Comparison of ENCODE assay signal across 26 mouse cellular contexts in genomic region chr13:24093108-24093507, GRCm38 (mm10).
DNase-seq lines count a peak whose midpoint lies in the region; TF ChIP-seq lines count a peak whose summit lies in the region.
"Had no signal": no experiment of that assay in that cellular context is flagged by ENCODE, and none has a peak within 500 bp of the region (broad histone marks: within the 10 kb centered on the region; RNA-seq: fewer than 3 reads in every experiment).

No protein-coding gene starts in this region.

- DNase-seq in heart, adult 11 months: peak; percentile 59
- no peak for DNase-seq in heart, adult 2 months
- peak; percentile 16 for DNase-seq in kidney, adult 2 months
- no peak for DNase-seq in kidney, postnatal 10 days
- DNase-seq in adipocyte (ENCODE audit: low spot score): peak; percentile 4
- DNase-seq in yolk sac, embryonic 10.5 days (ENCODE audit: low spot score): peak; percentile 11
- no peak for DNase-seq in neural tube, embryonic 10.5 days (ENCODE audit: extremely low spot score, low spot score)
- DNase-seq: adrenal gland, adult 2 months; adrenal gland, postnatal 10 days; adrenal gland, postnatal 25 days; B cell, adult 2 months; cerebellum, adult 11 months; cerebellum, adult 18-20 months; cerebellum, adult 8-10 months; cerebellum, adult 9-11 months; cerebellum, postnatal 14 days; cerebellum, postnatal 36 days; embryo, embryonic 11 days had no signal

- no peaks in the 10 kb centered on the region for H3K36me3 ChIP-seq in heart, adult 2 months (ENCODE audit: control insufficient read depth, insufficient read depth, low read length)
- H3K36me3 ChIP-seq in kidney, adult 2 months (ENCODE audit: control insufficient read depth, insufficient read depth, low read length): no peaks in the 10 kb centered on the region; the same call in 1 of the 2 replicates
- H3K36me3 ChIP-seq: forebrain, embryonic 12.5 days; G1E had no signal

- no peak overlapping the region for H3K4me3 ChIP-seq in heart, adult 2 months
- H3K4me3 ChIP-seq in kidney, adult 2 months (ENCODE audit: insufficient read depth, low read depth, low read length): no peak overlapping the region
- H3K4me3 ChIP-seq: embryonic facial prominence, embryonic 13.5 days; embryonic facial prominence, embryonic 15.5 days; erythroblast, embryonic 14.5 days; forebrain, embryonic 10.5 days; forebrain, embryonic 12.5 days had no signal

- H3K27ac ChIP-seq in heart, adult 2 months: no peak overlapping the region
- no peak overlapping the region for H3K27ac ChIP-seq in kidney, adult 2 months (ENCODE audit: insufficient read depth, low read depth, low read length)
- H3K27ac ChIP-seq: embryonic facial prominence, embryonic 13.5 days; embryonic facial prominence, embryonic 15.5 days; forebrain, embryonic 10.5 days; forebrain, embryonic 12.5 days had no signal

- H3K27me3 ChIP-seq in heart, adult 2 months (ENCODE audit: control insufficient read depth, insufficient read depth, low read length): no peaks in the 10 kb centered on the region
- no peaks in the 10 kb centered on the region for H3K27me3 ChIP-seq in kidney, adult 2 months (replicated peaks; ENCODE audit: control insufficient read depth, insufficient read depth, low read length)
- H3K27me3 ChIP-seq: CH12.LX; embryonic facial prominence, embryonic 13.5 days; embryonic facial prominence, embryonic 15.5 days; forebrain, embryonic 12.5 days; Patski had no signal

- H3K4me1 ChIP-seq in heart, adult 2 months (ENCODE audit: control insufficient read depth, insufficient read depth, low read length): no peaks in the 10 kb centered on the region
- no peaks in the 10 kb centered on the region for H3K4me1 ChIP-seq in kidney, adult 2 months (ENCODE audit: control insufficient read depth, insufficient read depth, low read length)
- H3K4me1 ChIP-seq: embryonic facial prominence, embryonic 13.5 days; embryonic facial prominence, embryonic 15.5 days; forebrain, embryonic 10.5 days; forebrain, embryonic 12.5 days had no signal

- no peaks in the 10 kb centered on the region for H3K79me2 ChIP-seq in heart, adult 2 months (replicated peaks; ENCODE audit: control insufficient read depth, insufficient read depth, low read length)

- TF ChIP-seq POLR2A in heart, adult 2 months (IDR thresholded peaks at IDR 0.05; ENCODE audit: insufficient read depth, low read depth, low read length): no peak
- TF ChIP-seq POLR2A in kidney, adult 2 months (IDR thresholded peaks at IDR 0.05; ENCODE audit: low read depth, low read length): no peak

- TF ChIP-seq CTCF in heart, adult 2 months (IDR thresholded peaks at IDR 0.05): no peak
- no peak for TF ChIP-seq CTCF in kidney, adult 2 months (conservative IDR thresholded peaks at IDR 0.05; ENCODE audit: insufficient read depth, insufficient read length, low read depth, low read length)

- TF ChIP-seq EP300 in heart, adult 2 months (IDR thresholded peaks at IDR 0.05; ENCODE audit: insufficient read depth, low read depth, low read length): no peak

- WGBS in heart, adult 2 months: 60% methylated on average over 3 of the region's 3 CpGs
- WGBS in kidney, adult 2 months: 57% methylated on average over 3 of the region's 3 CpGs

- no peak overlapping the region for H3K9ac ChIP-seq in heart, adult 2 months (ENCODE audit: low read depth, low read length)
- H3K9ac ChIP-seq: embryonic facial prominence, embryonic 13.5 days; embryonic facial prominence, embryonic 15.5 days; forebrain, embryonic 12.5 days had no signal

- intact Hi-C loops in heart, adult 2 months (cut with DNase I): no loop called here

Comparison
In these comparisons a context has a peak if more than half of its experiments do, and no peak if none do; other contexts are left out.
1. DNase-seq: peak in heart, adult 11 months (single experiment), kidney, adult 2 months (single experiment), adipocyte (single experiment) and yolk sac, embryonic 10.5 days (single experiment); none in heart, adult 2 months (0 of 2), kidney, postnatal 10 days (single experiment) and neural tube, embryonic 10.5 days (single experiment).